Mouse (Mus musculus) embryonic fibroblast, embryonic 13.5 days (primary cell): Measurements from ENCODE around the gene Chd6.
"Not testable (repeated sequence)": the region's sequence is repeated elsewhere in the genome, so short reads cannot be mapped to it uniquely, and the experiment has no call there.

Source experiments
- CTCF ChIP-seq: IDR thresholded peaks from 2 replicates; pipeline ENCODE4 v1.5.1; 2011; ENCODE audit warnings: mild to moderate bottlenecking, control low read depth, low read length, moderate library complexity, borderline replicate concordance; ENCODE audit not compliant: insufficient read depth
- POLR2A ChIP-seq: IDR thresholded peaks from 2 replicates; pipeline ENCODE4 v1.6.1; 2011; ENCODE audit warnings: low read depth, mild to moderate bottlenecking, control low read depth, low read length, moderate library complexity

GRCm38 (mm10) chr2:160957801-160958200, 151.1 kb downstream of the Chd6 start:
- TF ChIP-seq POLR2A, CTCF: not testable (repeated sequence)
